Mouse (Mus musculus) bone marrow macrophage, adult 2 months (primary cell): Measurements from ENCODE around the gene Pex16. TPM values are rescaled to one million over a fixed set of nuclear protein-coding genes. Genes with fewer than 3 reads are reported as not detected.

Experiments used
- H3K27ac ChIP-seq: 2 replicates; pipeline ENCODE4 v1.5.1; 2012; ENCODE audit warnings: low read depth, low read length; ENCODE audit not compliant: insufficient read depth
- H3K4me1 ChIP-seq: 2 replicates; pipeline ENCODE4 v1.6.1; 2012; ENCODE audit warnings: low read length; ENCODE audit not compliant: control insufficient read depth, insufficient read depth
- H3K4me3 ChIP-seq: 2 replicates; pipeline ENCODE4 v1.5.1; 2012; ENCODE audit warnings: mild to moderate bottlenecking, low read length, moderate library complexity; ENCODE audit not compliant: insufficient read depth
- CTCF ChIP-seq: IDR thresholded peaks from 2 replicates; pipeline ENCODE4 v1.5.1; 2012; ENCODE audit warnings: low read depth, mild to moderate bottlenecking, low read length, moderate library complexity
- POLR2A ChIP-seq: IDR thresholded peaks from 2 replicates; pipeline ENCODE4 v1.6.1; 2012; ENCODE audit warnings: mild to moderate bottlenecking, low read depth, low read length, borderline replicate concordance
- polyA plus RNA-seq: library from polyadenylated mRNA; stranded (reverse); fragments of >200 nt; gene quantifications from 2 replicates; pipeline ENCODE4 v1.2.4, GENCODE M21; 2012; ENCODE audit not compliant: missing spikeins, insufficient read depth, insufficient read length

Pex16 gene
- polyA plus RNA-seq, 1 experiment, result 14.3 TPM

DNA sequence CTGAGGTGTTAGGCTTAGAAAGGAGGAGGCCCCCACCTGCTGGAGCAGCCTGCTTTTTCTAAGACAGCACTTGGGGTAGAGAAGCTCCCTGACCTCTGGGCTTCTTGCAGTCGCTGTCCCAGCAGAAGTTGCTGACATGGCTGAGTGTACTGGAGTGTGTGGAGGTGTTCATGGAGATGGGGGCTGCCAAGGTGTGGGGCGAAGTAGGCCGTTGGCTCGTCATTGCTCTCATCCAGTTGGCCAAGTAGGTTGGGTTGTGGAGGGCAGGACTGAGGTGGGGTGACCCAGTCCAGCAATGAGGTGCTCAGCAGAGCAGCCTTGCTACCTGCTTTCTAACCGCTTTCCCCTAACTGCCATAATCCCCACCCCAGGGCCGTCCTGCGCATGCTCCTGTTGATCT is 2.8 kb downstream of the Pex16 start:
- TF ChIP-seq CTCF (no peak), POLR2A (no peak)
- H3K4me3 ChIP-seq, result no peak overlapping the region
- H3K27ac ChIP-seq, result no peak overlapping the region
- peaks cover 28% of the 10 kb centered on the region for H3K4me1 ChIP-seq

DNA sequence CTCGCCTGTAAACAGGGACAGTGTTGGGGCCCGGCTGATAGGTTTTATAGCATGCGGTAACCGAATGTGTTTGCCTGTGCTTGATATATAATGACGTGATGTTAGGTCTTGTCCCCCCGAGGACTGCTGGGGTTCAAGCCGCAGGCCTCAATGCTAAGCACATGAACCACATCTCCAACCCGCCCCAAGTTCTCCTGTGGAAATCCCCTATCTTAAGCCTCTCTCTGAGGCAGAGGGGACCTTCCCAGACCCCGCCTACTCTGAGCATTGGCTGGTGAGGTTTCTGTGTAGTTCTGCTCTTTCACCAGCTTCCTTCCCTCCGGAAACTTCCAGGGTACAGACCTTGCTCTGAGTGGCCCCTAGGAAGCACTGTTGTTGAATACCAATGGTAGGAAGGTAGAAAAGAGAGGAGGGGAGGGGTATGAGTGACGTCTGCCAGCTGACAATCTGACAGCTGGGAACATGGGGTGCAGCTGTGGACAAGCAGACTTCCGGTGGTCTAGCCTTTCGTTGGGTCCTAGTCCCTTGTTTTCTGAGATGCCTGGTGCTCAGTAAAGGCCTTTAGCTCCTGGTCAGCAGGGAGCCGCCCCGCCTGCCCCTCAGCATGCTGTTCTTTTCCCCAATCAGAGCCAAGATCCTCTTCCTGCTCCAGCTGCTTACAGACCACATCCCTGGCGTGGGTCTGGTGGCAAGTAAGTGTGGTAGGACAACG is 5.5 kb downstream of the Pex16 start:
- peaks cover 26% of the 10 kb centered on the region for H3K4me1 ChIP-seq
- H3K27ac ChIP-seq, result peak overlapping the region; percentile 27
- TF ChIP-seq POLR2A (no peak), CTCF (no peak)
- no peak overlapping the region for H3K4me3 ChIP-seq

DNA sequence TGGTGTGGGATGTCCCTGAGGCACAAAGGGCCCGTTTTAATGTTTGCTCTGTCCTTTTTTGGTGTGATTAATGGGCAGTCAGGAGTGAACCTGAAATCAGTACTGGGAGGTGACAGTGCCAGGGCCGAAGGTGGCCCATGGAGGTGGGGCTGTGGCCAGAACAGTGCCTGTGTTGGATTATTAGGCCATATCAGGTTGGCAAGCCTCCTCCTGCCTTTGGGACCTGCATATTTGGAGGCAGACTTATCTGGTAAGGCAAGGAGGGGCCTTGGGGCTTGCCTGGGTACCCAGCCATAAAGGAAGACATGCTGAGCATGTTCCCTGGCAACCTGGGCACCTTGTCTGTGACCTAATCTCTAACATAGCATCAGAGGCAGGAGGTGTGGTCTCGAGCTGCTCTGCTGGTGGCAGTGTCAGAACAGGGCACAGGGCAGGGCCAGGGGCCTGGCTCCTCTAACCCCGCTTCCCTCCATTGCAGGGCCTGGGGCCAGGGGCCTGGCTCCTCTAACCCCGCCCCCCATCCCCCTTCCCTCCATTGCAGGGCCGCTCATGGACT is 6.1 kb downstream of the Pex16 start:
- no peak for TF ChIP-seq POLR2A
- no peak for TF ChIP-seq CTCF
- peaks cover 26% of the 10 kb centered on the region for H3K4me1 ChIP-seq
- no peak overlapping the region for H3K27ac ChIP-seq
- no peak overlapping the region for H3K4me3 ChIP-seq

DNA sequence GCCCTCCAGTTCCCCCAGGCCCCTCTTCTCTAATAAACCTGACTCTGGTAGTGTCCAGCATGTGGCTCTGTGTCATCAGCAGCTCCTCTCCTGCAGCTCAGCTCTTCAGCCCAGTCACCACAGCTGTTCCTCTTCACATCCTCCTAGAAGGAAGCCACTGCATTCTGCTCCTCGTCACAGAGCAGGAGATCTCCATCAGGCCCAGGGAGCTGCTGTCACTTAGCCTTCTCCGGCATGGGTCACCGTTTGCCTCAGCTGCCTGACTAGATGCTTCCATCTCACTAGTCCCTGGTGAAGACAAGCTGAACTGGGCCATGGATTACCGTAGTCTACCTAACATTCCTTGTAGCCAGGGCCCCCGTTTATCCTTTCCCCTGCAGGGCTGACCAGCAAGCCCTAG is 6.7 kb downstream of the Pex16 start:
- H3K4me3 ChIP-seq, result no peak overlapping the region
- no peak overlapping the region for H3K27ac ChIP-seq
- no peak for TF ChIP-seq POLR2A
- no peak for TF ChIP-seq CTCF
- H3K4me1 ChIP-seq, result peaks cover 25% of the 10 kb centered on the region

DNA sequence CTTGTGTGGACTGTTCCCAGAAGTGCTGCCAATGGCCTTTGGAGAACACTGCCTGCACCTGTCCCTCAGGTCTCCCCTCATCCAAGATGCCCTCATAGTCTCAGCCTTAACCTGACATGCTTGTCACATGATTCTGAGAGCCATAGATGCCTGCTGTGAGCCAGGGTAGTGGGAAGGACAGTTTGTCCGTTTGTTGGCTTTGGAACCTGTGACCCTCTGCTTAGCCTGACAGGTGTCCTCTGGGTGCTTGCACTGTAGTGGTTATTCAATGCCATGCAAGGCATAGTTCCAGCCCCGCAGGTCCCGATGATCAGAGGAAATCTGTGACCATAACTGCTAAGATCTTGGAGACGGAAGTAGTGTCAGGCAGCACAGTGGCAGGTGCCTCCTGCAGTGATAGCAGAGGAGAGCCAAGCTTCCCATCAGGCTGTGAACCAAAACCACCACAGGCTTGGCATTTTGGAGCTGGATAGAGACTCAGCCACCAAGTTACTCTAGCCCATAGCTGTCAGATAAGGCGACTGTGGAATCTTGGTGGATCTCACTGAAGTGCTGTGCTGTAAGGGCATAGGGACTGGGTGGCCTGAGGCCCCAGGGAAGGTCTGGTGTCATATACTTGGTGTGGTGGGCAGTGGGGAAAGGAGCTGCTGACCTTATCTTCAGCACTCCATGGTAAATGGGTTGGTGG is 7.6 kb downstream of the Pex16 start, which contains the start of gene 1700029I15Rik:
Gene 1700029I15Rik, plus strand, starts transcription at position 638 of the 688 bp plus-strand sequence.
- H3K4me3 ChIP-seq, result no peak within 1 kb of the TSS
- H3K4me1 ChIP-seq, result peaks cover 20% of the 10 kb centered on the region
- H3K27ac ChIP-seq, result no peak within 1 kb of the TSS
- no peak for TF ChIP-seq POLR2A
- no peak for TF ChIP-seq CTCF

DNA sequence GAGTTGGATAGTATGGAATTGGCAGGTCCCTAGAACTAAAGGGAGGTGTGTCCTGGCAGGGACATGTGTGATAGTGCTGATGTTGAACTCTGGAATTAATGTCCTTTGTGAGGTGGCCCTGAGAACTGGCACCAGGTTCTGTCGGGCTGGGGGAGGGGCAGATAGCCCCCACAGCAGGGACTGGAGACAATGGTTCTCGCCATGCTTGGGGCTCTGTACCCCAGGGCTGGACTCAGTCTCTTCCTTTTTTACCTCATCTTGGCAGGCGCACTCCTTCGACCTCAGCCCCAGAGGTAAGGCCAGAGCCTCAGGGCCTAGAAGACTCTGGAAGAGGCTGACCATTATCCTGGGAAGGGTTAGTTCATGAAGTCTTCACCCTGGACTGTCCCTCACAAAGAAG is 8.3 kb downstream of the Pex16 start:
- TF ChIP-seq CTCF, result no peak
- H3K27ac ChIP-seq, result no peak overlapping the region

DNA sequence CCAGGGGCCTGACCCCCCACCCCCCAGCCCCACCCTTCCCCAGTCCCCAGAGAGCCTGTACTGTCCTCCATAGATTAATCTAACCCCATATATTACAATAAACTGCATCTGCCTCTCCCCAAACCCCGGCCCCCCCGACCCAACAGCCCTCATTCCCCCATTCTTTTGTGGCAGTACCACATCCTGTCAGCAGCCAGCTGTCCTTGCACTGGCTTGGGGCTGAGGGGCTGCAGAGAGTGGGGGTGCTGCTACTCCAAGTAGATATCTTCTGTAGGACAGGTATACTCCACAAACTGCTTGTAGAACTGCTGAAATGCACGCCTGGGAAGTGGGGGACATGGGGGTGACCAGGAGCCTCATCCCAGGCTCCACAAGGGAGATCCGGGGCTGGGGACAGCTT is 9.6 kb downstream of the Pex16 start:
- peaks cover 15% of the 10 kb centered on the region for H3K4me1 ChIP-seq
- TF ChIP-seq POLR2A (no peak), CTCF (no peak)

More for the DNA sequence above, 8.3 kb downstream of the Pex16 start:
- no peak overlapping the region for H3K4me3 ChIP-seq
- peaks cover 20% of the 10 kb centered on the region for H3K4me1 ChIP-seq

DNA sequence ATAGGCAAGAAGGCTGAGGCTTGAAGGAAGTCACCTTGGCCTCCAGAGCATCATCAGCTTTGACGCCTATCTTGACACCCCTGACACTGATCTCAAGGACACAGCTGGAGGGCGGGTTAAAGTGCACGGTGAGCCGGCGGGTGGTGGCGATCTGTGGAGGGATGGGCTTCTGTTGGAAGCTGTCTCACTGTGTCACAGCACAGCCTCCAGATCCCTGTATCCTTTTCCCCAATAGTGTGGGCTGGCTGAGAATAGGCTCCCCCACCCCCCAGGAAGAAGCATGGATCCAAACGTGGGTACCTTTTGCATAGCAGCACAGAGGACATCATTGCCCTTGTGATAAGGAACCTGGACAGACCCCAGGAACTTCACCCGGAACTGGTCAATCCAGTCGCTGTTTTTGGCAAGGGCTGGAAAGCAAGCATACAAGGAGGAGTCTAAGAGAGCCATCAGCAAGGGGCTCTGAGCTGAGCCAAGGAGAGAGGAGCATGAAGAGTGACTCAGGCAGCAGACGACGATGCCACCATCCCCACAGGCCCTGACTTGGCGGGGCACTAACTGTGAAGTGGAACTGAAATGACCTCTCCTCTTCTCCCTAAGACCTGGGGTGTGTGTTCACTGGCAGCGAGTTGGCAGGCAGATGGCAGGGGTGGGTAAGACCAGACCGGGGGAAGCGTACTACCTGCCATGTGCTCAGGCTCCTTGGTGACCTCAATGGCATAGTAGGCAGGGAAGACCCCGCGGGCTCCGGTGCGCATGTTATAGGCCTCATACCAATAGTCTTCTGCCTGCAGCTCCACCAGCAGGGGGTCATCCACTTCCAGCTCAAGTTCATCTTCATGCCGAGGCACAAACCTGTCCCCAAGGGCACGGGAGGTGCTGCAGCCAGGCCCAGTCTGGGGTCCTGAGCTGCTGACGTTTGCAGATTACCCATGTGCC is 10.9 kb downstream of the Pex16 start:
- Histone ChIP-seq H3K4me3 (no peak overlapping the region), H3K27ac (no peak overlapping the region), H3K4me1 (peaks cover 3% of the 10 kb centered on the region; the same call in 1 of the 2 replicates)
- no peak for TF ChIP-seq POLR2A

More for the DNA sequence above, 9.6 kb downstream of the Pex16 start:
- Histone ChIP-seq H3K27ac (no peak overlapping the region), H3K4me3 (no peak overlapping the region)

DNA sequence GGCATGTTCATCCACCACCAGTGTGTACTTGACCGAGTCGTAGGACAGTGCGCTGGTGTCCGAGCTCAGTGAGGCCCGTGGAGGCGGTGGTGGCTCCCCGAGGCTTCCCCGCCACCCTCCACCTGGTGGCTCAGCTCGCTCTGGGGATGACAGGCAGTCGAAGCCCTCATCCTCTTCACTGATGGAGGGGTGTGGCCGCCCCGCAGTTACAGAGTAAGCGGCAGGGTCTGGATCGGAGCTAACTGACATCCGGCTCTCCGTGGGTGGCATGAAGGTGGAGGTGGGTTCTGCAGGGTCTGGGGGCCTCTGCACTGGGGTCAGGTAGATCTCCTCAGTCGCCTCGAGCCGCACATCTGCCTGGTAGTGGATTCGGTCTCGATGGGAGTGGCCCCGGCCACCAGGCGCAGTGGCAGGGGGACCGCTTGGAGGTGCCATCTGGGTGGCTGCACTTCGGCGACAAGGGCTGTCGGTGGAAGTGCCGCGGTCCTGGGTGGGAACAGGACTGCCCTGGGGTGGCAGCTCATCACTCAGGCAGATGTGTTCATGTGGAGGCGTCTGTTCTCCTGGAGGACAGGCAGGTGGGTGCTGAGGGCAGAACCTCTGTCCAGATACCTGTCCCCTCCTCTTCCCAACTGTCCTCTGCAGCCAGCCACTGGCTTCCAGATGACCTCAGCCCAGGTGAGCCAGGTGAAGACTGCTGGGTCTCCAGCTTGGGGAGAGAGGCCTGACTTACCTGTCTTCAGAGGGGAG is 12.5 kb downstream of the Pex16 start:
- no peak overlapping the region for H3K27ac ChIP-seq
- no peaks in the 10 kb centered on the region for H3K4me1 ChIP-seq
- TF ChIP-seq CTCF (no peak), POLR2A (no peak)
- no peak overlapping the region for H3K4me3 ChIP-seq
